Mouse (Mus musculus): ENCODE results near the gene Pofut1.

Pofut1 gene

DNA sequence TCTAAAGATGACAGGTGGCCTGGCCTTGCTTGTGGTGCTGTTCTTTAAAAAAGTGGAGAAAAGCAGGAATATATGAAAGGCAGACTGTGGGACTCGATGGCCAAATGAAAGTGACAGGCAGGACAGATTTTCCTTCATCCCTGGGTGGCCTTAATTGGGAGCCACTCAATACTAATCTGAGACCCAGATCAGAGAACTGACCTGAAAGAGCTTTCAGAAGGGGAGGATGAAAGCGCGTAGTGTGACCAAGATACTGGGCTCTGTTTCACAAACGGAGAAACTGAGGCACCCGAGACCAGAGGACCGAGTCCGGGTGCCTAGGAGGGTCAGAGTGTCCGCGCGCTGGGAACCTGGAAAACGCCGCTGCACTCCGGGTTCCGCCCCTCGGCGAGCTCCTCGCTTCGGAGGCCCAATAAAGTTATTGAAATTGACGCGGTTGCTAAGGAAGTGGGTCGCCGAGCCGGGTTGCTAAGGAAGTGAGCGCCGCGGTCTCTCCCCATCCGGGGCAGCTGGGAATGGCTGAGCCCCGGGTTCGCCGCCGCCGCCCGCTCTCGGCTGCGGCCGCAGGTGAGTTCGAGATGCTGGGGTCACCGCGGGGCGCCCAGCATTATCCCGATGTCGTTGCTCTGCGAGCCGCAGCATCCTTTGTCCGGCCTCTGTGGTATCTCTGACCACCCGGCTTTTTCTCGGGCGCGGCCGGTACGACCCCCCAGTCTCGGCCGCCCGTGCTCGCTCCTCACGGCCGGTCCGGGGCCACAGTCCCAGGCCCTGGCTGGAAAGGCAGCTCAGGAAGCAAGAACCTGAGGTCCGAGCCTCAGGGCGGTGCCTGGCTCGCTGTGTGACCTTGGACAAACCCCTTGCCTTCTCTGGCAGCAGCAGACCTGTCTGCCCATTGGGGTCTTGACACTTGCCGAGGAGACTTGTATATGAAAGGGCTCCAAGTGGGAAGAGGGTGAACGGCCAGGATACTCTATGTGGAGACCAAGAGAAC, 49.9 kb downstream of the Pofut1 start, which contains the start of gene Kif3b:
Kif3b (plus strand) TSS at position 476 of the 991 bp plus-strand sequence.
- peak; percentile 78 for DNase-seq (ENCODE audit: low spot score)

- peak; percentile 66 for DNase-seq (ENCODE audit: low spot score)
Measured at GRCm38 (mm10) chr2:153292305-153292861, 51.0 kb downstream of the Pofut1 start.

- no peak for DNase-seq (ENCODE audit: low spot score)
Measured at GRCm38 (mm10) chr2:153295196-153295595, 53.9 kb downstream of the Pofut1 start.

GRCm38 (mm10) chr2:153297771-153298170, 56.4 kb downstream of the Pofut1 start:
- DNase-seq (ENCODE audit: low spot score): no peak

GRCm38 (mm10) chr2:153298460-153298859, 57.1 kb downstream of the Pofut1 start:
- DNase-seq (ENCODE audit: low spot score): no peak

DNA sequence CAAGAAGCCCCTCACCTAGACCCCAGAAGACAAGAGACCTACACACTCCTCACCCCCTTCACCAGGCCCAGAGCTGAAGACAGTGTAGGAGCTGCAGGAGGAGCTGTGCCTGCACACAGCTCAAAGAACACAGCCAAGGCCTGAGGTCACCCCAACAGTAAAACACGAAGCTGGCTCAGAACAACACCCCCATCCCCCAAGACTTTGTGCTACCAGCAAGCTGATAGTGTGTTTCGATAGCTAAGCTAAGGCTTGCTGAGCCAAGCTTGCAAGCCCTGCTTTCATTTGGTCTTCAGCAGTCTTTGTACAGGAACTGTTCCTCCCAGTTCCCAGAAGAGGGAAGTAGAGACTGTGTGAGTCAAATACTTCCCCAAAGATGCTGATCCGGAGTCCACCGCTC, 57.5 kb downstream of the Pofut1 start:
- DNase-seq (ENCODE audit: low spot score): no peak

- no peak for DNase-seq (ENCODE audit: low spot score)
Measured at GRCm38 (mm10) chr2:153301123-153301522, 59.8 kb downstream of the Pofut1 start.

GRCm38 (mm10) chr2:153305240-153305639, 63.9 kb downstream of the Pofut1 start:
- DNase-seq (ENCODE audit: low spot score): no peak

- DNase-seq (ENCODE audit: low spot score): no peak
Measured at GRCm38 (mm10) chr2:153308586-153308985, 67.3 kb downstream of the Pofut1 start.

GRCm38 (mm10) chr2:153309106-153309505, 67.8 kb downstream of the Pofut1 start:
- no peak for DNase-seq (ENCODE audit: low spot score)

DNA sequence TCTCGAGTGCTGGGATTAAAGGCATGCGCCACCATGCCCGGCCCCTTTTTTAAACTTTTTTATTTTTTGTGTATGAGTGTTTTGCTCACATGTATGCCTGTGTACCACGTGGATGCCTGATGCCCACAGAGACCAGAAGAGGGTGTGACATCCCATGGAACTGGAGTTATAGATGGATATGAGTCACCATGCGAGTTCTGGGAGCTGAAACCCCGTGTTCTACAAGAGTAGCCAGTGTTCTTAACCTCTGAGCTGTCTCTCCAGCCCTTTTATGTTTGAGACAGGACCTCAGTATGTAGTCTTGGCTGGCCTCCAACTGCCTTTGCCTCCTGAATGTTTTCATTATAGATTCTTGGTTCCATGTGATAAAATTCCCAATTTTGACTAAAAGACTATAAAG, 68.9 kb downstream of the Pofut1 start:
- DNase-seq (ENCODE audit: low spot score): no peak

- no peak for DNase-seq (ENCODE audit: low spot score)
Measured at GRCm38 (mm10) chr2:153312884-153313283, 71.6 kb downstream of the Pofut1 start.

- no peak for DNase-seq (ENCODE audit: low spot score)
Measured at GRCm38 (mm10) chr2:153318408-153318807, 77.1 kb downstream of the Pofut1 start.

GRCm38 (mm10) chr2:153319036-153319643, 77.8 kb downstream of the Pofut1 start:
- DNase-seq (ENCODE audit: low spot score): no peak
